Mouse (Mus musculus): ENCODE results near the gene Chst11. TPM values are rescaled to one million over a fixed set of nuclear protein-coding genes. Genes with fewer than 3 reads are reported as not detected.

Chst11 gene
- total and polyA plus RNA-seq, 2 experiments, result 0.09 to 0.16 TPM

DNA sequence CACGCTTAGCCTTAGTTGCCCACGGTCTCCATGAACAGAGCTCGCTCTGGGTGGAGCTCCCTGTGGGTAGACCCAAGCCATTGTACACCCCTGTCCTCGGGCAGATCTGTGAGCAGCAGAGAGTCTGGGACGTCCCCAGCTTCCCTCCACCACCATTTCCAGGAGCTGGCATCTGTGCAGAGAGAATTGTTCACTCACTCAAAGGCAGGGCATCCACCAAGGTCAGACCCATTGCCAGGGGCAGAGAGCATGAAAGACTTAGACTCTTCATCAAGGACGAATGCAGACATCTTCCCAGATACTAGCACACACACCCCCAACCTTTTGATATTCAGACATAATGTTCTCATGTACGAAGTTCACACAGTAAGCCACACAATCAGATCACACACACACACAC is 216.2 kb downstream of the Chst11 start:
- Histone ChIP-seq H3K27me3 (ENCODE audit: control insufficient read depth, insufficient read depth, low read length) (no peaks in the 10 kb centered on the region), H3K9ac (ENCODE audit: low read depth, low read length) (no peak overlapping the region), H3K79me2 (ENCODE audit: control insufficient read depth, insufficient read depth, low read length) (no peaks in the 10 kb centered on the region), H3K27ac (replicated peaks; ENCODE audit: insufficient read depth, low read depth, low read length) (no peak overlapping the region), H3K4me1 (ENCODE audit: control insufficient read depth, insufficient read depth, low read length) (no peaks in the 10 kb centered on the region), H3K4me3 (ENCODE audit: insufficient read depth, low read depth, low read length) (no peak overlapping the region), H3K36me3 (ENCODE audit: control insufficient read depth, insufficient read depth, low read length) (no peaks in the 10 kb centered on the region)
- TF ChIP-seq POLR2A (IDR thresholded peaks at IDR 0.05; ENCODE audit: extremely low read depth, insufficient read depth, low read length) (no peak), CTCF (IDR thresholded peaks at IDR 0.05; ENCODE audit: low read depth, low read length) (no peak)
- WGBS, result 84% methylated on average over 7 of the region's 7 CpGs
- no peak for DNase-seq (ENCODE audit: extremely low read depth, low read depth, low spot score)

DNA sequence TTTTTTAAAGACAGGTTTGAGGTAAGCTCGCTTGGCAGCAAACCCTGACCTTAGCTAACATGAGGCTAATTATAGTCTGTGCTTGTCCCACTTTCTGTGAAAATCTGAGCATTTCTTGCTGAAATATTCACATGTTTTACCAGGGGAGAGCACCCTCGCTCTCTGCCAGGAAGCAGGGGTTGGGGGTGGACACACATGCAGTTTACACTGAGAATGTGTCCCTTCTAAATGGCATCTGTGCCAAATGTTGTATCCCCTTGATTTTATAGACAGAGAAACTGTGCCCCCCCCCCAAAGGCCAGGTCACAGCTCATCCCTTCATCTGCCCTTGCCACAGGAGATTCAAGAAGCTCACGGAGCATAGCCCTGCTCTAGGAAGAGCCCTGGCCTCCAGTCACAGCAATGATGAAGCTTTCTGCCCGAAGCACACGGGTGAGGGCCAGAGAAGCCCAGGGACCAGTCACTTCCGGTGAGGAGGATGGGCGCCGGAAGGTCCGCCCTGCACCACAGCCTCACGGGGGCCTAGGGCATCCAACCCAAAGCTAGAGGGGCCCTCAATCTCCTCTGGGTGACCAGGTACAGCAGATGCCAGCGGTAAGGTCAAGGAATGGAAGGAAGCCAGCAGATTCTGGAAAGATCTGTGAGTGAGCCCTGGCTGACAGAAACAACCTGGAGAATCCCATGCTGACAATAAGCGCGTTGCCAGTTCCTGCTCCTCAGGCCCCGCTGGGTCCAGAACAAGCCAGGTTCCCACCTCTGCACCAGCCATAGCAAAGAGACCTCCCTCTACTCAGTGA is 217.8 kb downstream of the Chst11 start:
- no peak overlapping the region for H3K4me3 ChIP-seq (ENCODE audit: insufficient read depth, low read depth, low read length)
- TF ChIP-seq CTCF (IDR thresholded peaks at IDR 0.05; ENCODE audit: low read depth, low read length) (no peak), POLR2A (IDR thresholded peaks at IDR 0.05; ENCODE audit: extremely low read depth, insufficient read depth, low read length) (no peak)
- no peak for DNase-seq (ENCODE audit: extremely low read depth, low read depth, low spot score)
- H3K79me2 ChIP-seq (ENCODE audit: control insufficient read depth, insufficient read depth, low read length), result no peaks in the 10 kb centered on the region
- H3K9ac ChIP-seq (ENCODE audit: low read depth, low read length), result no peak overlapping the region
- no peaks in the 10 kb centered on the region for H3K27me3 ChIP-seq (ENCODE audit: control insufficient read depth, insufficient read depth, low read length)
- H3K4me1 ChIP-seq (ENCODE audit: control insufficient read depth, insufficient read depth, low read length), result no peaks in the 10 kb centered on the region
- 90% methylated on average over 14 of the region's 14 CpGs for WGBS
- no peaks in the 10 kb centered on the region for H3K36me3 ChIP-seq (ENCODE audit: control insufficient read depth, insufficient read depth, low read length)
- H3K27ac ChIP-seq (replicated peaks; ENCODE audit: insufficient read depth, low read depth, low read length), result no peak overlapping the region

DNA sequence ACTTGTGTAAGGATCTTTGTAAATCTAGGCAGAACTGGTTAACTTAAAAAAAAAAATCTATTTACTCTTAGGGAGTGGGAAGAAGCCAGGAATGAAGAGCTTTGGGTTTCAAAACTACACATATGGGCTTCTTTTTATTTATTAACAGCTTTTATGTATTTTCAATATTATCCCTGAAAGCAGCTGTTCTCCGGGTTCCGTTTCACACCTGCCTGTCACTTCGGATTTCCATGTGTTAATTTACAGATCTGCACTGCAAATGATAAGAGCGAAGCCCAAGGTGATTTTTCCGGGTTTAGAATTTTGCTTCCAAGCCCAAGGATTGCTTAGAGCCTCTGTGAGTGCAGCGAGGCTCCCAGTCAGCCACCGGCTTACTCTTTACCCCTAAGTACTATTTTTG is 223.1 kb downstream of the Chst11 start:
- TF ChIP-seq POLR2A (IDR thresholded peaks at IDR 0.05; ENCODE audit: extremely low read depth, insufficient read depth, low read length) (no peak), CTCF (IDR thresholded peaks at IDR 0.05; ENCODE audit: low read depth, low read length) (no peak)
- no peak overlapping the region for H3K9ac ChIP-seq (ENCODE audit: low read depth, low read length)
- no peaks in the 10 kb centered on the region for H3K36me3 ChIP-seq (ENCODE audit: control insufficient read depth, insufficient read depth, low read length)
- DNase-seq (ENCODE audit: extremely low read depth, low read depth, low spot score), result no peak
- 88% methylated on average over 7 of the region's 7 CpGs for WGBS
- no peaks in the 10 kb centered on the region for H3K27me3 ChIP-seq (ENCODE audit: control insufficient read depth, insufficient read depth, low read length)
- no peak overlapping the region for H3K4me3 ChIP-seq (ENCODE audit: insufficient read depth, low read depth, low read length)
- H3K79me2 ChIP-seq (ENCODE audit: control insufficient read depth, insufficient read depth, low read length), result no peaks in the 10 kb centered on the region
- H3K27ac ChIP-seq (replicated peaks; ENCODE audit: insufficient read depth, low read depth, low read length), result no peak overlapping the region
- H3K4me1 ChIP-seq (ENCODE audit: control insufficient read depth, insufficient read depth, low read length), result no peaks in the 10 kb centered on the region

DNA sequence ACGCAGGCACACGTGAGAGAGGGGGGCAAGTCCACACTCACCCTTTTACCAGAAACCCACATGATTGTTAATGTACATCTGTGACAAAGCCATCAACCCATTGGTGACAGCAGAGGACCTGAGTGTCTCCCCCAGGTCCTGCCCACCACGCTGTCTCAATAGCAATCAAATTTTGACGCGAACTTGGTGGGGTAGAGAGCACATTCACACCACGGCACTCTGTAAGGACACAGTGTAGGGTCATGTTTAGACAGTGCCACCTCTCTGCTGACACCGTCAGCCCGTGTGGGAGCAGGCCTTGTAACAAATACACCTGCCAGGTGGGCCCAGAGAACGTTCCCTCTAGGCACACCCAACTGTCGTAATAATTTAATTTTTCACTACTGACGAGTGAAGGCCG is 224.1 kb downstream of the Chst11 start:
- Histone ChIP-seq H3K4me1 (ENCODE audit: control insufficient read depth, insufficient read depth, low read length) (no peaks in the 10 kb centered on the region), H3K27ac (replicated peaks; ENCODE audit: insufficient read depth, low read depth, low read length) (no peak overlapping the region), H3K27me3 (ENCODE audit: control insufficient read depth, insufficient read depth, low read length) (no peaks in the 10 kb centered on the region), H3K4me3 (ENCODE audit: insufficient read depth, low read depth, low read length) (no peak overlapping the region), H3K9ac (ENCODE audit: low read depth, low read length) (no peak overlapping the region), H3K79me2 (ENCODE audit: control insufficient read depth, insufficient read depth, low read length) (no peaks in the 10 kb centered on the region), H3K36me3 (ENCODE audit: control insufficient read depth, insufficient read depth, low read length) (no peaks in the 10 kb centered on the region)
- DNase-seq (ENCODE audit: extremely low read depth, low read depth, low spot score), result no peak
- TF ChIP-seq POLR2A (IDR thresholded peaks at IDR 0.05; ENCODE audit: extremely low read depth, insufficient read depth, low read length), result no peak
- TF ChIP-seq CTCF (IDR thresholded peaks at IDR 0.05; ENCODE audit: low read depth, low read length), result no peak
- 81% methylated on average over 12 of the region's 12 CpGs for WGBS

DNA sequence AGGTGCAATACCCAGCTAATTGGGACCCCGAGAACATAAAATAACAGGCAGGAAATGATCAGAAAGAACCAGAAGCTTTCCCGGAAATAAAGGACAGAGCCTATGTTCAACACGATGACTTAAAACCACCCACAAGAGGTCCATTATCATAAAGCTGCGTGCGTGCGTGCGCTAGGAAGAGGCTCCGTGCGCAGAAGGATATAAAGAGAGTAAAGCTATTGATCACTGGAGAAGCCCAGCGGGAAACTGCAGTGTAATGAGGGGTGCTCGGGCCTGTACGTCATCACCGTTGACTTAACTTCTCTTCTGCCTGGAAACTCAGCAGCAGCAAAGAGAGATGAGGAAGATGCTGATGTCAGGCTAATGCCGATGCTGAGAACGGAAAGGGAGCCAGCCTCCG is 224.8 kb downstream of the Chst11 start:
- no peak overlapping the region for H3K9ac ChIP-seq (ENCODE audit: low read depth, low read length)
- DNase-seq (ENCODE audit: extremely low read depth, low read depth, low spot score), result no peak
- H3K36me3 ChIP-seq (ENCODE audit: control insufficient read depth, insufficient read depth, low read length), result no peaks in the 10 kb centered on the region
- no peaks in the 10 kb centered on the region for H3K4me1 ChIP-seq (ENCODE audit: control insufficient read depth, insufficient read depth, low read length)
- H3K79me2 ChIP-seq (ENCODE audit: control insufficient read depth, insufficient read depth, low read length), result no peaks in the 10 kb centered on the region
- 80% methylated on average over 16 of the region's 16 CpGs for WGBS
- no peak overlapping the region for H3K27ac ChIP-seq (replicated peaks; ENCODE audit: insufficient read depth, low read depth, low read length)
- TF ChIP-seq POLR2A (IDR thresholded peaks at IDR 0.05; ENCODE audit: extremely low read depth, insufficient read depth, low read length) (no peak), CTCF (IDR thresholded peaks at IDR 0.05; ENCODE audit: low read depth, low read length) (no peak)
- H3K27me3 ChIP-seq (ENCODE audit: control insufficient read depth, insufficient read depth, low read length), result no peaks in the 10 kb centered on the region
- H3K4me3 ChIP-seq (ENCODE audit: insufficient read depth, low read depth, low read length), result no peak overlapping the region

DNA sequence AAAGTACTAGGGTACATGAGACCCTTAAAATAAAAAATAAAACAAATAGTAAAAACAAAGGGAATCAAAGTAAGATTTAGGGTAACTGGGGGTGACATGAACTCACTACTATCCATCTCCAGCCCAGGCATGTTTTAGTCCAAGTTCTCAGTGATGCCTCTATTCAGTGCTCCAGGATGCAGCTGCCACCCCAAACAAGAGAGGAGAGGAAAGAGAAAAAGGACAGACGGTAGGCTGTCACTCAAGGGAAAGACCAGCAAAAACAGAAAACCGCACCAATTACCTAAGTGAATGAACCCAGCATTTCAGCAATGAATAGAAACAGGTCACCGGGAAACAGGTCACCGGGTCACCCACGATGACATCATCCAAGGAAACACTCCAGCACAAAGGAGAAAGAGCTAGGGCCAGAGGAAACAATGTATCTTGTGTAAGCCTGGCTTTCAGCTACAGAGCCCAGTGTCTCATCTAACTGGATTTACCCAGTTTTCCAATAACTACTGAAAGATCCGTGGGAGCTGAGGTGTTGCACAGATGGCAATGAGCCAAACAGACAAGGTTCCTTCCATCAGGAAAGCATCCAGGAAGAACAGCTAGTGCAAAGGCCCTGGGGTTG is 225.8 kb downstream of the Chst11 start:
- H3K27me3 ChIP-seq (ENCODE audit: control insufficient read depth, insufficient read depth, low read length), result no peaks in the 10 kb centered on the region

More for the DNA sequence above, 225.8 kb downstream of the Chst11 start:
- WGBS, result 43% methylated on average over 6 of the region's 6 CpGs
- Histone ChIP-seq H3K4me1 (ENCODE audit: control insufficient read depth, insufficient read depth, low read length) (no peaks in the 10 kb centered on the region), H3K27ac (replicated peaks; ENCODE audit: insufficient read depth, low read depth, low read length) (no peak overlapping the region), H3K36me3 (ENCODE audit: control insufficient read depth, insufficient read depth, low read length) (no peaks in the 10 kb centered on the region), H3K9ac (ENCODE audit: low read depth, low read length) (no peak overlapping the region), H3K79me2 (ENCODE audit: control insufficient read depth, insufficient read depth, low read length) (no peaks in the 10 kb centered on the region), H3K4me3 (ENCODE audit: insufficient read depth, low read depth, low read length) (no peak overlapping the region)
- TF ChIP-seq POLR2A (IDR thresholded peaks at IDR 0.05; ENCODE audit: extremely low read depth, insufficient read depth, low read length) (no peak), CTCF (IDR thresholded peaks at IDR 0.05; ENCODE audit: low read depth, low read length) (no peak)
- peak; percentile 33 for DNase-seq (ENCODE audit: extremely low read depth, low read depth, low spot score)

Measured in liver, adult 2 months (tissue).